In the genomic region with DNA sequence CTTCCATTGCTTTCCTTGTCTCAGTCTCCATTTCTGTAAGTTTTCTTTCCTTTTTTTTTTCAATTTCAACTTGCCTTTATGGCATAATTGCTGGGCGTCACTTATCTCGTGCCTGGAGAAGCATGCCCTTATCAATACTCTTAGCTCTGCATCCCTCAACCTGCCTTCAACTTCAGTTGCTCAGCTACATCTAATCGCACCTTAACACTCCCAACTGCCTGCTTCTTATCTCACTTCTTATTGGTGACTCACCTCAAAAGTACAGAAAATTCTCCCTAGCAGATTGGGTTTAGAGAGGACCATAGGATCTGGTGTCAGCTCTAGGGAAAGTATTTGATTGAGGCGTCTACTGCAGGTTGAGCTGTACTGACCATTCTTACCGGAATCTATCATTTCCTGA, we compare ENCODE assay signal across 13 mouse cellular contexts.
DNase-seq lines count a peak whose midpoint lies in the region; ATAC-seq and TF ChIP-seq lines count a peak whose summit lies in the region.
"Had no signal": no experiment of that assay in that cellular context is flagged by ENCODE, and none has a peak within 500 bp of the region (broad histone marks: within the 10 kb centered on the region; RNA-seq: fewer than 3 reads in every experiment).

No protein-coding gene starts in this region.

- H3K27ac ChIP-seq in heart, embryonic 12.5 days (ENCODE audit: poor library complexity, severe bottlenecking), result no peak overlapping the region
- no peak overlapping the region for H3K27ac ChIP-seq in midbrain, embryonic 11.5 days (ENCODE audit: low read depth, low read length)
- H3K27ac ChIP-seq in midbrain, postnatal 0 days (ENCODE audit: low read depth, low read length), result no peak overlapping the region
- no peak overlapping the region for H3K27ac ChIP-seq in intestine, postnatal 0 days (ENCODE audit: low read depth, low read length)
- no peak overlapping the region for H3K27ac ChIP-seq in stomach, embryonic 15.5 days
- H3K27ac ChIP-seq: embryonic facial prominence, embryonic 12.5 days; midbrain, embryonic 12.5 days had no signal

- no peaks in the 10 kb centered on the region for H3K9me3 ChIP-seq in heart, embryonic 12.5 days (replicated peaks)
- no peaks in the 10 kb centered on the region for H3K9me3 ChIP-seq in midbrain, embryonic 11.5 days (ENCODE audit: control insufficient read depth, low read length)
- H3K9me3 ChIP-seq in midbrain, postnatal 0 days (ENCODE audit: low read length), result no peaks in the 10 kb centered on the region
- H3K9me3 ChIP-seq in intestine, postnatal 0 days (ENCODE audit: control insufficient read depth), result no peaks in the 10 kb centered on the region
- no peaks in the 10 kb centered on the region for H3K9me3 ChIP-seq in stomach, embryonic 15.5 days
- H3K9me3 ChIP-seq: embryonic facial prominence, embryonic 12.5 days; midbrain, embryonic 12.5 days had no signal

- no peak for TF ChIP-seq CTCF in midbrain, postnatal 0 days (IDR thresholded peaks at IDR 0.05)
- no peak for TF ChIP-seq CTCF in intestine, postnatal 0 days (IDR thresholded peaks at IDR 0.05; ENCODE audit: low read depth)

- no peaks in the 10 kb centered on the region for H3K36me3 ChIP-seq in heart, embryonic 12.5 days
- no peaks in the 10 kb centered on the region for H3K36me3 ChIP-seq in midbrain, embryonic 11.5 days (ENCODE audit: control insufficient read depth, insufficient read depth, low read length)
- no peaks in the 10 kb centered on the region for H3K36me3 ChIP-seq in midbrain, postnatal 0 days (ENCODE audit: insufficient read depth, low read length)
- no peaks in the 10 kb centered on the region for H3K36me3 ChIP-seq in intestine, postnatal 0 days (ENCODE audit: control insufficient read depth, insufficient read depth)
- no peaks in the 10 kb centered on the region for H3K36me3 ChIP-seq in stomach, embryonic 15.5 days
- H3K36me3 ChIP-seq: embryonic facial prominence, embryonic 12.5 days; midbrain, embryonic 12.5 days had no signal

- ATAC-seq in heart, embryonic 12.5 days (ENCODE audit: insufficient number of reproducible peaks, low FRiP score), result 0 out of 2 replicates have a peak, but pooled peaks have one; percentile 51
- ATAC-seq in midbrain, embryonic 11.5 days (ENCODE audit: low FRiP score), result no peak
- no peak for ATAC-seq in midbrain, postnatal 0 days (ENCODE audit: low FRiP score)
- ATAC-seq in intestine, postnatal 0 days, result peak; percentile 69
- peak; percentile 97 for ATAC-seq in stomach, embryonic 15.5 days (ENCODE audit: insufficient read depth, low FRiP score, low read depth)
- ATAC-seq in granulocyte monocyte progenitor cell, adult 5-6 weeks (replicated peaks; ENCODE audit: poor library complexity, severe bottlenecking), result no peak

- DNase-seq in heart, postnatal 36 days, result no peak
- DNase-seq in midbrain, embryonic 11.5 days (ENCODE audit: low spot score, missing footprints), result peak; percentile 71
- no peak for DNase-seq in midbrain, postnatal 0 days (ENCODE audit: low spot score)
- DNase-seq in left cerebral cortex, adult 9 months (ENCODE audit: low spot score in 2 of 2), result no peak
- DNase-seq: adrenal gland, adult 2 months; cerebellum, adult 2 months; kidney, postnatal 4 days had no signal

- H3K27me3 ChIP-seq in heart, embryonic 12.5 days (replicated peaks), result no peaks in the 10 kb centered on the region
- no peaks in the 10 kb centered on the region for H3K27me3 ChIP-seq in midbrain, embryonic 11.5 days (ENCODE audit: control insufficient read depth, insufficient read depth, low read length)
- no peaks in the 10 kb centered on the region for H3K27me3 ChIP-seq in midbrain, postnatal 0 days (ENCODE audit: insufficient read depth, low read length)
- H3K27me3 ChIP-seq in intestine, postnatal 0 days (replicated peaks; ENCODE audit: control insufficient read depth, insufficient read depth, low read length), result no peaks in the 10 kb centered on the region
- no peaks in the 10 kb centered on the region for H3K27me3 ChIP-seq in stomach, embryonic 15.5 days (replicated peaks)
- H3K27me3 ChIP-seq: embryonic facial prominence, embryonic 12.5 days; midbrain, embryonic 12.5 days had no signal

- 27% methylated on average over 5 of the region's 5 CpGs for WGBS in heart, embryonic 12.5 days
- WGBS in midbrain, embryonic 11.5 days, result 77% methylated on average over 5 of the region's 5 CpGs
- 77% methylated on average over 5 of the region's 5 CpGs for WGBS in midbrain, postnatal 0 days
- 31% methylated on average over 5 of the region's 5 CpGs for WGBS in intestine, postnatal 0 days
- WGBS in stomach, embryonic 15.5 days, result 54% methylated on average over 5 of the region's 5 CpGs

- no peak overlapping the region for H3K9ac ChIP-seq in heart, embryonic 12.5 days
- no peak overlapping the region for H3K9ac ChIP-seq in midbrain, embryonic 11.5 days (ENCODE audit: low read length)
- no peak overlapping the region for H3K9ac ChIP-seq in midbrain, postnatal 0 days (replicated peaks; ENCODE audit: low read length, poor library complexity, severe bottlenecking)
- H3K9ac ChIP-seq in intestine, postnatal 0 days (ENCODE audit: low read depth, low read length), result no peak overlapping the region
- no peak overlapping the region for H3K9ac ChIP-seq in stomach, embryonic 15.5 days
- H3K9ac ChIP-seq: embryonic facial prominence, embryonic 12.5 days; midbrain, embryonic 12.5 days had no signal

- 0 out of 2 replicates have a peak overlapping the region, but pooled peaks have one; percentile 3 for H3K4me2 ChIP-seq in heart, embryonic 12.5 days
- no peak overlapping the region for H3K4me2 ChIP-seq in midbrain, embryonic 11.5 days
- H3K4me2 ChIP-seq in midbrain, postnatal 0 days (ENCODE audit: low read depth, low read length, poor library complexity, severe bottlenecking), result no peak overlapping the region
- no peak overlapping the region; the same call in 1 of the 2 replicates for H3K4me2 ChIP-seq in intestine, postnatal 0 days (replicated peaks; ENCODE audit: low read depth)
- H3K4me2 ChIP-seq in stomach, embryonic 15.5 days, result no peak overlapping the region
- H3K4me2 ChIP-seq: embryonic facial prominence, embryonic 12.5 days; midbrain, embryonic 12.5 days had no signal

- intact Hi-C loops in heart, postnatal 36 days (cut with DNase I), result no loop called here

- no peak overlapping the region for H3K4me3 ChIP-seq in heart, embryonic 12.5 days
- H3K4me3 ChIP-seq in midbrain, embryonic 11.5 days (ENCODE audit: low read depth, low read length), result no peak overlapping the region
- no peak overlapping the region for H3K4me3 ChIP-seq in midbrain, postnatal 0 days (ENCODE audit: low read depth, low read length)
- H3K4me3 ChIP-seq in intestine, postnatal 0 days (ENCODE audit: low read depth, low read length), result no peak overlapping the region
- H3K4me3 ChIP-seq in stomach, embryonic 15.5 days (replicated peaks), result no peak overlapping the region
- H3K4me3 ChIP-seq: embryonic facial prominence, embryonic 12.5 days; midbrain, embryonic 12.5 days had no signal

- H3K4me1 ChIP-seq in heart, embryonic 12.5 days (replicated peaks), result peaks cover 5% of the 10 kb centered on the region; the same call in 1 of the 2 replicates
- H3K4me1 ChIP-seq in midbrain, embryonic 11.5 days (ENCODE audit: control insufficient read depth, insufficient read depth, low read length), result no peaks in the 10 kb centered on the region
- H3K4me1 ChIP-seq in midbrain, postnatal 0 days (ENCODE audit: insufficient read depth, low read length), result 0 out of 2 replicates have a peak, but pooled peaks cover 3% of the 10 kb centered on the region
- H3K4me1 ChIP-seq in intestine, postnatal 0 days (replicated peaks; ENCODE audit: control insufficient read depth, insufficient read depth, low read length), result no peaks in the 10 kb centered on the region
- no peaks in the 10 kb centered on the region for H3K4me1 ChIP-seq in stomach, embryonic 15.5 days
- H3K4me1 ChIP-seq: embryonic facial prominence, embryonic 12.5 days had no signal

Comparison
In these comparisons a context has a peak if more than half of its experiments do, and no peak if none do; other contexts are left out.
1. ATAC-seq: peak in heart, embryonic 12.5 days (single experiment), intestine, postnatal 0 days (single experiment) and stomach, embryonic 15.5 days (single experiment); none in midbrain, embryonic 11.5 days (single experiment), midbrain, postnatal 0 days (single experiment) and granulocyte monocyte progenitor cell, adult 5-6 weeks (single experiment).